Mouse (Mus musculus) brain, embryonic 14.5 days (tissue): ENCODE measurements around the gene Kcnj16.

Experiments
- CTCF ChIP-seq: fragments of 200-500 bp; IDR thresholded peaks from 2 replicates; pipeline ENCODE4 v1.5.1; 2012; ENCODE audit warnings: inconsistent platforms, mild to moderate bottlenecking, moderate library complexity, borderline replicate concordance; ENCODE audit not compliant: insufficient read depth, insufficient read length; ENCODE audit errors: extremely low read depth
- POLR2A ChIP-seq: fragments of 200-500 bp; IDR thresholded peaks from 2 replicates; pipeline ENCODE4 v1.6.1; 2012; ENCODE audit warnings: mild to moderate bottlenecking, inconsistent platforms, borderline replicate concordance; ENCODE audit not compliant: poor library complexity, insufficient read depth, insufficient read length, severe bottlenecking; ENCODE audit errors: extremely low read depth

DNA sequence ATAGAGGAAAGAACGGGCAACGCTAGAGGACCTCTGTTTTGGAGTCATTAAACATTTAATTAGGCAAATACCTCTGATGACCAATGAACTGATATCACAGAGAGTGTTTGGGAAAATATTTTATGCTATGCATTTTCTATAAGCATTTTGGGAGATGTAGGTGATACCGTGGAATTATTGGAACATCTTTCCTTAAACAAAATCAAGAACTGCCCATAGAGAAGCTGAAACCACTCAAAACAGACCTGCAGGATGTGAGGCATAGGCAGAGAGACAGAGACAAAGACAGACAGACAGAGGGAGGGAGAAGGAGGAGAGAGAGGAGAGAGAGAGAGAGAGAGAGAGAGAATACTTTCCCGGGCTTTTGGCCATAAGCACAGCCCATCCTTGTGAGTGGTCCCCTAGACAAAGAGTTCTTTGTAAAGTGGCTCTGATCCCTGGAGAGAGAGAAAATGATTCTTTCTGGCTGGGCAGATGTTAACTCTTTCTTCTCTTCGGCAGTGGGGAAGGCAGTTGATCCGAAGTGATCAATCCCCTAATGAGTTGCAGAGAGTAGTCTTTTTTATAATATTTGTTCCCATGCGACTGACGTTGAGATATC, 54.9 kb downstream of the Kcnj16 start:
- TF ChIP-seq CTCF, result no peak
- TF ChIP-seq POLR2A, result no peak
